In the genomic region with DNA sequence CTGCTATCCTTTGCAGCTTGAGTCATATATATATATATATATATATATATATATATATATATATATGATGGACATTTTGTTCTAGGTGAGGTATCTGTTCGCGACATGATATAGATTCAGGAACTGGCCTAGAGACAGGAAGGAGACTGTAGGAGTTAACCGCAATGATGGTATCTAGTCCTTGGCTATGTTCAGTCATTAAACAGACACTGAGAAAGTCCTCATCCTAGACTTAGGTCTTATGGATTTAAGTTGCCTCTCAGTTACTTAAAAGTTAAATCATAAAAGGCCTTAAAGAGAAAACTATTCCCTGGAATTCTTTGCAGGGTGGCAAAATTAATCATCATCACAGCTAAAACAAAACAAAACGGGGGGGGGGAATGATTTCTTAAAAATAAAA, we compare ENCODE assay signal across 15 mouse cellular contexts. TPM values are rescaled to one million over a fixed set of nuclear protein-coding genes. Genes with fewer than 3 reads are reported as not detected.
DNase-seq lines count a peak whose midpoint lies in the region; ATAC-seq lines count a peak whose summit lies in the region.
"Had no signal": no experiment of that assay in that cellular context is flagged by ENCODE, and none has a peak within 500 bp of the region (broad histone marks: within the 10 kb centered on the region; RNA-seq: fewer than 3 reads in every experiment).

No protein-coding gene starts in this region.

- peaks cover 87% of the 10 kb centered on the region for H3K27me3 ChIP-seq in midbrain, embryonic 11.5 days (ENCODE audit: control insufficient read depth, insufficient read depth, low read length)
- peaks cover 48% of the 10 kb centered on the region for H3K27me3 ChIP-seq in midbrain, embryonic 16.5 days (ENCODE audit: control insufficient read depth, insufficient read depth, low read depth, low read length)
- H3K27me3 ChIP-seq in forebrain, embryonic 12.5 days: peaks cover 63% of the 10 kb centered on the region
- peaks cover 50% of the 10 kb centered on the region for H3K27me3 ChIP-seq in hindbrain, embryonic 15.5 days

- H3K4me1 ChIP-seq in midbrain, embryonic 11.5 days (ENCODE audit: control insufficient read depth, insufficient read depth, low read length): peaks cover 6% of the 10 kb centered on the region
- peaks cover 7% of the 10 kb centered on the region; the same call in 1 of the 2 replicates for H3K4me1 ChIP-seq in midbrain, embryonic 16.5 days (ENCODE audit: control insufficient read depth, insufficient read depth, low read length)
- peaks cover 70% of the 10 kb centered on the region for H3K4me1 ChIP-seq in forebrain, embryonic 12.5 days
- peaks cover 28% of the 10 kb centered on the region for H3K4me1 ChIP-seq in hindbrain, embryonic 15.5 days (replicated peaks)

- DNase-seq in midbrain, embryonic 11.5 days (ENCODE audit: low spot score, missing footprints): peak; percentile 90
- no peak for DNase-seq in gastrocnemius, postnatal 4 days (ENCODE audit: low spot score in 2 of 2)
- DNase-seq in left cerebral cortex, postnatal 14 days (ENCODE audit: low spot score in 2 of 2): no peak
- no peak for DNase-seq in cerebellum, postnatal 4 days (ENCODE audit: low spot score in 2 of 2)
- DNase-seq: adrenal gland, adult 2 months; kidney, adult 11 months; kidney, postnatal 4 days; liver had no signal

- peak overlapping the region; percentile 45; the same call in 1 of the 2 replicates for H3K4me2 ChIP-seq in midbrain, embryonic 11.5 days
- H3K4me2 ChIP-seq in midbrain, embryonic 16.5 days (ENCODE audit: low read length): no peak overlapping the region
- H3K4me2 ChIP-seq in forebrain, embryonic 12.5 days: peak overlapping the region; percentile 73
- peak overlapping the region; percentile 46 for H3K4me2 ChIP-seq in hindbrain, embryonic 15.5 days

- intact Hi-C loops in left cerebral cortex, postnatal 14 days (cut with DNase I): loop anchor here (5.0 kb wide), 2 partner anchors 229 to 404 kb away; no protein-coding TSS in a partner anchor

- H3K4me3 ChIP-seq in midbrain, embryonic 11.5 days (ENCODE audit: low read depth, low read length): peak overlapping the region; percentile 40
- H3K4me3 ChIP-seq in midbrain, embryonic 16.5 days (ENCODE audit: low read depth, low read length): no peak overlapping the region
- peak overlapping the region; percentile 80 for H3K4me3 ChIP-seq in forebrain, embryonic 12.5 days (replicated peaks)
- peak overlapping the region; percentile 43 for H3K4me3 ChIP-seq in hindbrain, embryonic 15.5 days

- peak overlapping the region; percentile 50 for H3K9ac ChIP-seq in midbrain, embryonic 11.5 days (ENCODE audit: low read length)
- no peak overlapping the region for H3K9ac ChIP-seq in midbrain, embryonic 16.5 days (ENCODE audit: low read depth, low read length)
- peak overlapping the region; percentile 97 for H3K9ac ChIP-seq in forebrain, embryonic 12.5 days
- no peak overlapping the region; the same call in 1 of the 2 replicates for H3K9ac ChIP-seq in hindbrain, embryonic 15.5 days

- no peak for ATAC-seq in midbrain, embryonic 11.5 days (ENCODE audit: low FRiP score)
- ATAC-seq in midbrain, embryonic 16.5 days: no peak
- ATAC-seq in forebrain, embryonic 12.5 days (ENCODE audit: low FRiP score): no peak
- ATAC-seq in hindbrain, embryonic 15.5 days (ENCODE audit: low FRiP score, low read depth): no peak
- ATAC-seq: CD4-positive, CD25-positive, alpha-beta regulatory T cell, adult 4 months had no signal

- 3% methylated on average over 4 of the region's 4 CpGs for WGBS in midbrain, embryonic 11.5 days
- WGBS in midbrain, embryonic 16.5 days: 7% methylated on average over 4 of the region's 4 CpGs
- WGBS in forebrain, embryonic 12.5 days: 3% methylated on average over 4 of the region's 4 CpGs
- WGBS in hindbrain, embryonic 15.5 days: 2% methylated on average over 4 of the region's 4 CpGs

- H3K36me3 ChIP-seq in midbrain, embryonic 11.5 days (ENCODE audit: control insufficient read depth, insufficient read depth, low read length): no peaks in the 10 kb centered on the region
- no peaks in the 10 kb centered on the region for H3K36me3 ChIP-seq in midbrain, embryonic 16.5 days (ENCODE audit: control insufficient read depth, insufficient read depth, low read length)
- H3K36me3 ChIP-seq in forebrain, embryonic 12.5 days (replicated peaks): no peaks in the 10 kb centered on the region
- no peaks in the 10 kb centered on the region for H3K36me3 ChIP-seq in hindbrain, embryonic 15.5 days

- H3K27ac ChIP-seq in midbrain, embryonic 11.5 days (ENCODE audit: low read depth, low read length): no peak overlapping the region
- no peak overlapping the region for H3K27ac ChIP-seq in midbrain, embryonic 16.5 days (ENCODE audit: low read length)
- H3K27ac ChIP-seq in forebrain, embryonic 12.5 days: peak overlapping the region; percentile 96
- H3K27ac ChIP-seq in hindbrain, embryonic 15.5 days (replicated peaks): no peak overlapping the region
- H3K27ac ChIP-seq: left cerebral cortex, adult 2 months had no signal

- H3K9me3 ChIP-seq in midbrain, embryonic 11.5 days (ENCODE audit: control insufficient read depth, low read length): no peaks in the 10 kb centered on the region
- no peaks in the 10 kb centered on the region for H3K9me3 ChIP-seq in midbrain, embryonic 16.5 days (replicated peaks; ENCODE audit: control insufficient read depth, low read length, poor library complexity, severe bottlenecking)
- no peaks in the 10 kb centered on the region for H3K9me3 ChIP-seq in forebrain, embryonic 12.5 days
- H3K9me3 ChIP-seq in hindbrain, embryonic 15.5 days: no peaks in the 10 kb centered on the region

RNA-seq across cellular contexts. Expression of a gene that starts 9.6 kb away (rescaled TPM):
- polyA plus RNA-seq in midbrain, embryonic 11.5 days (2014; fragmentation: Nextera tagmentation; extraction: Ambion mirVana): 45.5 and 45.7 TPM in 2 replicates
- 17.4 and 25.7 TPM in 2 replicates for polyA plus RNA-seq in midbrain, embryonic 16.5 days (2015; fragmentation: Nextera tagmentation; extraction: Ambion mirVana)
- 110 and 111 TPM in 2 replicates for polyA plus RNA-seq in forebrain, embryonic 12.5 days (2016; fragmentation: Nextera tagmentation; extraction: Ambion mirVana)
- 32.6 and 42.3 TPM in 2 replicates for polyA plus RNA-seq in hindbrain, embryonic 15.5 days (2015; fragmentation: Nextera tagmentation; extraction: Ambion mirVana)
- not detected for total RNA-seq in gastrocnemius, postnatal 4 days (2021)
- 1 to 10 TPM; 5.2 to 8.1 TPM for total RNA-seq in left cerebral cortex, postnatal 14 days (2021)
- total RNA-seq: adrenal gland, adult 2 months had no signal
- polyA plus RNA-seq: adrenal gland, adult 2 months; gonadal fat pad, adult 2 months; lung, embryonic 16.5 days had no signal

Comparison
In these comparisons a context has a peak if more than half of its experiments do, and no peak if none do; other contexts are left out.
1. H3K9ac ChIP-seq: peak in midbrain, embryonic 11.5 days (single experiment) and forebrain, embryonic 12.5 days (single experiment); none in midbrain, embryonic 16.5 days (single experiment) and hindbrain, embryonic 15.5 days (single experiment).